Mouse (Mus musculus) hindbrain, embryonic 10.5 days (tissue): ENCODE results near the gene C8a. TPM values are rescaled to one million over a fixed set of nuclear protein-coding genes. Genes with fewer than 3 reads are reported as not detected.

Experiments used
- DNase-seq: peaks from one replicate; pipeline ENCODE4 v3.0.0-alpha.2; 2017; ENCODE audit warnings: low spot score
- H3K27ac ChIP-seq: fragments of 300-500 bp; sonication (generic); 2 replicates; pipeline ENCODE4 v1.5.1; 2016; ENCODE audit warnings: mild to moderate bottlenecking, moderate library complexity
- H3K27me3 ChIP-seq: fragments of 300-500 bp; sonication (generic); 2 replicates; pipeline ENCODE4 v1.6.1; 2016; ENCODE audit warnings: mild to moderate bottlenecking; ENCODE audit not compliant: poor library complexity, insufficient read depth, severe bottlenecking
- H3K36me3 ChIP-seq: fragments of 300-500 bp; sonication (generic); 2 replicates; pipeline ENCODE4 v1.6.1; 2016; ENCODE audit warnings: mild to moderate bottlenecking, moderate library complexity
- H3K4me1 ChIP-seq: fragments of 300-500 bp; sonication (generic); replicated peaks from 2 replicates; pipeline ENCODE4 v1.6.1; 2016; ENCODE audit warnings: mild to moderate bottlenecking
- H3K4me3 ChIP-seq: fragments of 300-500 bp; sonication (generic); 2 replicates; pipeline ENCODE4 v1.5.1; 2016; ENCODE audit warnings: mild to moderate bottlenecking, moderate library complexity
- H3K9me3 ChIP-seq: fragments of 300-500 bp; sonication (generic); 2 replicates; pipeline ENCODE4 v1.6.1; 2016; ENCODE audit warnings: mild to moderate bottlenecking, moderate library complexity
- WGBS: fragments of 180-500 bp; shearing (Covaris S2); methylation state at CpG from one replicate; pipeline ENCODE4 v1.1.7; 2016; 5-methylcytosine and 5-hydroxymethylcytosine counted together
- polyA plus RNA-seq: library from polyadenylated mRNA; unstranded; fragments of >200 nt; fragmentation: Nextera tagmentation; extraction: Ambion mirVana; gene quantifications from 2 replicates; pipeline ENCODE4 v1.2.1, GENCODE M21; 2016

C8a gene
- polyA plus RNA-seq, 1 experiment from 2014 or later = not detected

- H3K36me3 ChIP-seq = no peaks in the 10 kb centered on the region
- WGBS = 80% methylated on average over 7 of the region's 7 CpGs
- no peaks in the 10 kb centered on the region for H3K27me3 ChIP-seq
- no peaks in the 10 kb centered on the region for H3K9me3 ChIP-seq
- no peak for DNase-seq
- H3K4me1 ChIP-seq = no peaks in the 10 kb centered on the region
- H3K4me3 ChIP-seq = no peak overlapping the region
- H3K27ac ChIP-seq = no peak overlapping the region
Observed at GRCm38 (mm10) chr4:104824381-104825077, 51.7 kb downstream of the C8a start.

GRCm38 (mm10) chr4:104823597-104824101 lies 52.5 kb downstream of the C8a start:
- no peaks in the 10 kb centered on the region for H3K36me3 ChIP-seq
- H3K9me3 ChIP-seq = no peaks in the 10 kb centered on the region
- WGBS = 80% methylated on average over 4 of the region's 4 CpGs
- DNase-seq = no peak
- H3K4me1 ChIP-seq = peaks cover 7% of the 10 kb centered on the region; the same call in 1 of the 2 replicates
- no peak overlapping the region for H3K27ac ChIP-seq
- H3K4me3 ChIP-seq = no peak overlapping the region
- H3K27me3 ChIP-seq = no peaks in the 10 kb centered on the region

GRCm38 (mm10) chr4:104819891-104820290 lies 56.3 kb downstream of the C8a start:
- no peaks in the 10 kb centered on the region for H3K36me3 ChIP-seq

GRCm38 (mm10) chr4:104818986-104819385 lies 57.2 kb downstream of the C8a start:
- DNase-seq = no peak
- Histone ChIP-seq H3K4me1 (peaks cover 7% of the 10 kb centered on the region; the same call in 1 of the 2 replicates), H3K27me3 (no peaks in the 10 kb centered on the region), H3K27ac (no peak overlapping the region), H3K9me3 (no peaks in the 10 kb centered on the region), H3K36me3 (no peaks in the 10 kb centered on the region), H3K4me3 (no peak overlapping the region)
- WGBS = 72% methylated on average over 4 of the region's 4 CpGs

More at GRCm38 (mm10) chr4:104819891-104820290, 56.3 kb downstream of the C8a start:
- Histone ChIP-seq H3K27ac (no peak overlapping the region), H3K4me3 (no peak overlapping the region), H3K9me3 (no peaks in the 10 kb centered on the region), H3K27me3 (no peaks in the 10 kb centered on the region), H3K4me1 (peaks cover 7% of the 10 kb centered on the region; the same call in 1 of the 2 replicates)
- no peak for DNase-seq
- whole genome bisulfite sequencing = 81% methylated on average over 4 of the region's 4 CpGs

- no peaks in the 10 kb centered on the region for H3K36me3 ChIP-seq
- no peak overlapping the region for H3K4me3 ChIP-seq
- no peaks in the 10 kb centered on the region for H3K9me3 ChIP-seq
- H3K4me1 ChIP-seq = peaks cover 7% of the 10 kb centered on the region; the same call in 1 of the 2 replicates
- 48% methylated on average over 2 of the region's 2 CpGs for WGBS
- H3K27me3 ChIP-seq = no peaks in the 10 kb centered on the region
- no peak for DNase-seq
- no peak overlapping the region for H3K27ac ChIP-seq
Observed at GRCm38 (mm10) chr4:104817509-104817908, 58.7 kb downstream of the C8a start.

GRCm38 (mm10) chr4:104816519-104817232 lies 59.5 kb downstream of the C8a start:
- no peaks in the 10 kb centered on the region for H3K27me3 ChIP-seq

GRCm38 (mm10) chr4:104813617-104814016 lies 62.6 kb downstream of the C8a start:
- Histone ChIP-seq H3K27ac (no peak overlapping the region), H3K4me1 (peaks cover 10% of the 10 kb centered on the region), H3K9me3 (no peaks in the 10 kb centered on the region), H3K36me3 (no peaks in the 10 kb centered on the region), H3K27me3 (no peaks in the 10 kb centered on the region), H3K4me3 (no peak overlapping the region)
- 71% methylated on average over 2 of the region's 2 CpGs for WGBS
- no peak for DNase-seq

More at GRCm38 (mm10) chr4:104816519-104817232, 59.5 kb downstream of the C8a start:
- Histone ChIP-seq H3K36me3 (no peaks in the 10 kb centered on the region), H3K4me1 (peaks cover 7% of the 10 kb centered on the region; the same call in 1 of the 2 replicates), H3K9me3 (no peaks in the 10 kb centered on the region), H3K27ac (no peak overlapping the region), H3K4me3 (no peak overlapping the region)
- DNase-seq = no peak
- WGBS = 87% methylated on average over 4 of the region's 4 CpGs

GRCm38 (mm10) chr4:104810710-104811286 lies 65.4 kb downstream of the C8a start:
- H3K27ac ChIP-seq = no peak overlapping the region
- H3K9me3 ChIP-seq = no peaks in the 10 kb centered on the region
- H3K36me3 ChIP-seq = no peaks in the 10 kb centered on the region
- no peak overlapping the region for H3K4me3 ChIP-seq
- H3K27me3 ChIP-seq = no peaks in the 10 kb centered on the region
- WGBS = 79% methylated on average over 10 of the region's 10 CpGs
- H3K4me1 ChIP-seq = peaks cover 10% of the 10 kb centered on the region
- no peak for DNase-seq

- WGBS = 82% methylated on average over 19 of the region's 19 CpGs
- Histone ChIP-seq H3K36me3 (no peaks in the 10 kb centered on the region), H3K27ac (no peak overlapping the region), H3K9me3 (no peaks in the 10 kb centered on the region), H3K4me3 (no peak overlapping the region), H3K4me1 (peaks cover 6% of the 10 kb centered on the region), H3K27me3 (no peaks in the 10 kb centered on the region)
- no peak for DNase-seq
Observed at GRCm38 (mm10) chr4:104805414-104806257, 70.6 kb downstream of the C8a start.

- no peak overlapping the region for H3K4me3 ChIP-seq
- DNase-seq = no peak
- no peak overlapping the region for H3K27ac ChIP-seq
- H3K9me3 ChIP-seq = no peaks in the 10 kb centered on the region
- no peaks in the 10 kb centered on the region for H3K36me3 ChIP-seq
- H3K4me1 ChIP-seq = peaks cover 4% of the 10 kb centered on the region; the same call in 1 of the 2 replicates
- WGBS = 84% methylated on average over 4 of the region's 4 CpGs
- no peaks in the 10 kb centered on the region for H3K27me3 ChIP-seq
Observed at GRCm38 (mm10) chr4:104804100-104804499, 72.1 kb downstream of the C8a start.

- DNase-seq = no peak
- no peaks in the 10 kb centered on the region for H3K9me3 ChIP-seq
- 87% methylated on average over 3 of the region's 3 CpGs for WGBS
- no peaks in the 10 kb centered on the region for H3K27me3 ChIP-seq
- no peaks in the 10 kb centered on the region for H3K36me3 ChIP-seq
- no peak overlapping the region for H3K4me3 ChIP-seq
- H3K4me1 ChIP-seq = peaks cover 12% of the 10 kb centered on the region; the same call in 1 of the 2 replicates
- no peak overlapping the region for H3K27ac ChIP-seq
Observed at GRCm38 (mm10) chr4:104801625-104802024, 74.6 kb downstream of the C8a start.

GRCm38 (mm10) chr4:104798951-104799350 lies 77.2 kb downstream of the C8a start:
- H3K36me3 ChIP-seq = no peaks in the 10 kb centered on the region
- 0 out of 2 replicates have a peak overlapping the region, but pooled peaks have one; percentile 3 for H3K27ac ChIP-seq
- H3K4me1 ChIP-seq = peaks cover 12% of the 10 kb centered on the region; the same call in 1 of the 2 replicates
- DNase-seq = no peak
- WGBS = 85% methylated on average over 9 of the region's 9 CpGs
- H3K27me3 ChIP-seq = no peaks in the 10 kb centered on the region
- no peaks in the 10 kb centered on the region for H3K9me3 ChIP-seq
- no peak overlapping the region for H3K4me3 ChIP-seq
